8 mouse cellular contexts compared by ENCODE assay signal in the genomic region with DNA sequence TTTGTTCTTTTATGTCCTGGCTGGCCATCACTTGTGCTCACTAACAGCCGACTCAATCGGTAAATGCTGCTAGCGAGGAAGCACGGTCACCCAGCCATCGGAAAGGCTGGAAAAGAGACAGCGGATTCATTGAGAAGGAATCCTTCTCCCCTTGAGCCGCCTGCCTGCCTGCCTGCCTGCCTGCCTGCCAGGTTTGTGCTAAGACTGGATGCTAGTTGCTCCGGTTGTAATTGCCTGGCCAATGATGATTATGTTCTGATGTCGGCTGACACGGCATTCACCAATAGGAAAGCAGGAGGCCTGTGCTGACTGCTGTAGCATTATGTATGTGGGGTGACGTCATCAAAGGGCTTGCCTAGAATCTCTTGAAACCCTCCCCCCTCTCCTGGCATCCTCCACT. TPM values are rescaled to one million over a fixed set of nuclear protein-coding genes. Genes with fewer than 3 reads are reported as not detected.
DNase-seq lines count a peak whose midpoint lies in the region; ATAC-seq and TF ChIP-seq lines count a peak whose summit lies in the region.

No protein-coding gene starts in this region.

- H3K4me2 ChIP-seq in embryonic facial prominence, embryonic 13.5 days = peak overlapping the region; percentile 78
- H3K4me2 ChIP-seq in limb, embryonic 13.5 days (replicated peaks) = peak overlapping the region; percentile 77
- H3K4me2 ChIP-seq in midbrain, embryonic 16.5 days (ENCODE audit: low read length) = peak overlapping the region; percentile 59

- no peak for TF ChIP-seq CTCF in heart, adult 2 months (IDR thresholded peaks at IDR 0.05)

- peak overlapping the region; percentile 73 for H3K9ac ChIP-seq in embryonic facial prominence, embryonic 13.5 days
- peak overlapping the region; percentile 33 for H3K9ac ChIP-seq in heart, adult 2 months (ENCODE audit: low read depth, low read length)
- H3K9ac ChIP-seq in limb, embryonic 13.5 days = peak overlapping the region; percentile 73
- peak overlapping the region; percentile 99 for H3K9ac ChIP-seq in midbrain, embryonic 16.5 days (ENCODE audit: low read depth, low read length)

- peak overlapping the region; percentile 86 for H3K4me3 ChIP-seq in embryonic facial prominence, embryonic 13.5 days
- H3K4me3 ChIP-seq in heart, adult 2 months = no peak overlapping the region
- peak overlapping the region; percentile 83 for H3K4me3 ChIP-seq in limb, embryonic 13.5 days
- peak overlapping the region; percentile 91 for H3K4me3 ChIP-seq in midbrain, embryonic 16.5 days (ENCODE audit: low read depth, low read length)

- intact Hi-C loops in heart, adult 2 months (cut with DNase I) = loop anchor here (5.0 to 10.0 kb wide), 3 partner anchors 96 to 299 kb away; partner anchors contain the start of genes Cfi and Gar1

- peak; percentile 59 for TF ChIP-seq POLR2A in heart, adult 2 months (IDR thresholded peaks at IDR 0.05; ENCODE audit: insufficient read depth, low read depth, low read length)

- no peaks in the 10 kb centered on the region for H3K27me3 ChIP-seq in embryonic facial prominence, embryonic 13.5 days
- no peaks in the 10 kb centered on the region for H3K27me3 ChIP-seq in heart, adult 2 months (ENCODE audit: control insufficient read depth, insufficient read depth, low read length)
- H3K27me3 ChIP-seq in limb, embryonic 13.5 days = no peaks in the 10 kb centered on the region
- no peaks in the 10 kb centered on the region for H3K27me3 ChIP-seq in midbrain, embryonic 16.5 days (ENCODE audit: control insufficient read depth, insufficient read depth, low read depth, low read length)

- ATAC-seq in embryonic facial prominence, embryonic 13.5 days (ENCODE audit: insufficient number of reproducible peaks, insufficient read depth, low FRiP score, low TSS enrichment, low read depth) = peak; percentile 93
- peak; percentile 93 for ATAC-seq in limb, embryonic 13.5 days (ENCODE audit: low FRiP score, low read depth)
- ATAC-seq in midbrain, embryonic 16.5 days = peak; percentile 94

- peaks cover 3% of the 10 kb centered on the region; the same call in 1 of the 2 replicates for H3K36me3 ChIP-seq in embryonic facial prominence, embryonic 13.5 days
- no peaks in the 10 kb centered on the region for H3K36me3 ChIP-seq in heart, adult 2 months (ENCODE audit: control insufficient read depth, insufficient read depth, low read length)
- H3K36me3 ChIP-seq in limb, embryonic 13.5 days = peaks cover 2% of the 10 kb centered on the region; the same call in 1 of the 2 replicates
- H3K36me3 ChIP-seq in midbrain, embryonic 16.5 days (ENCODE audit: control insufficient read depth, insufficient read depth, low read length) = no peaks in the 10 kb centered on the region

- no peaks in the 10 kb centered on the region for H3K79me2 ChIP-seq in heart, adult 2 months (replicated peaks; ENCODE audit: control insufficient read depth, insufficient read depth, low read length)

- H3K4me1 ChIP-seq in embryonic facial prominence, embryonic 13.5 days = peaks cover 44% of the 10 kb centered on the region
- 0 out of 2 replicates have a peak, but pooled peaks cover 1% of the 10 kb centered on the region for H3K4me1 ChIP-seq in heart, adult 2 months (ENCODE audit: control insufficient read depth, insufficient read depth, low read length)
- peaks cover 36% of the 10 kb centered on the region for H3K4me1 ChIP-seq in limb, embryonic 13.5 days
- H3K4me1 ChIP-seq in midbrain, embryonic 16.5 days (ENCODE audit: control insufficient read depth, insufficient read depth, low read length) = peaks cover 36% of the 10 kb centered on the region

- TF ChIP-seq EP300 in heart, adult 2 months (IDR thresholded peaks at IDR 0.05; ENCODE audit: insufficient read depth, low read depth, low read length) = no peak

- H3K27ac ChIP-seq in embryonic facial prominence, embryonic 13.5 days = peak overlapping the region; percentile 97
- no peak overlapping the region for H3K27ac ChIP-seq in heart, adult 2 months
- peak overlapping the region; percentile 97 for H3K27ac ChIP-seq in limb, embryonic 13.5 days
- peak overlapping the region; percentile 91 for H3K27ac ChIP-seq in midbrain, embryonic 16.5 days (ENCODE audit: low read length)

- under 1% methylated on average over 11 of the region's 11 CpGs for WGBS in embryonic facial prominence, embryonic 13.5 days
- WGBS in heart, adult 2 months = 2% methylated on average over 11 of the region's 11 CpGs
- under 1% methylated on average over 11 of the region's 11 CpGs for WGBS in limb, embryonic 13.5 days
- WGBS in midbrain, embryonic 16.5 days = under 1% methylated on average over 11 of the region's 11 CpGs

- DNase-seq in 3134 (ENCODE audit: extremely low read depth, insufficient read length, low spot score) = peak; percentile 80
- DNase-seq in adrenal gland, postnatal 36 days = peak; percentile 87 to 91
- DNase-seq in heart, adult 2 months = peak; percentile 74 to 84
- DNase-seq in kidney, adult 8-10 months = peak; percentile 83 to 94
- DNase-seq in spleen, postnatal 10 days (ENCODE audit: low spot score in 2 of 2) = peak; percentile 36 to 72

- H3K9me3 ChIP-seq in embryonic facial prominence, embryonic 13.5 days = no peaks in the 10 kb centered on the region
- no peaks in the 10 kb centered on the region for H3K9me3 ChIP-seq in limb, embryonic 13.5 days
- no peaks in the 10 kb centered on the region for H3K9me3 ChIP-seq in midbrain, embryonic 16.5 days (replicated peaks; ENCODE audit: control insufficient read depth, low read length, poor library complexity, severe bottlenecking)

RNA-seq across cellular contexts. Expression of gene Elovl6, which starts 4.0 kb away (rescaled TPM):
- 10 to 100 TPM; 90.1 to 91.1 TPM for total RNA-seq in adrenal gland, postnatal 36 days (2021)
- polyA plus RNA-seq in embryonic facial prominence, embryonic 13.5 days (2015; fragmentation: Nextera tagmentation; extraction: Ambion mirVana) = 39.9 and 44.0 TPM in 2 replicates
- total RNA-seq in heart, adult 2 months (2021) = 1 to 10 TPM; 1.3 to 1.7 TPM
- 13.2 and 19.8 TPM in 2 replicates for polyA plus RNA-seq in heart, adult 2 months (2012; rRNA removed)
- polyA plus RNA-seq in limb, embryonic 13.5 days (2015; fragmentation: Nextera tagmentation; extraction: Ambion mirVana) = 30.8 and 33.4 TPM in 2 replicates
- polyA plus RNA-seq in midbrain, embryonic 16.5 days (2015; fragmentation: Nextera tagmentation; extraction: Ambion mirVana) = 42.5 and 46.7 TPM in 2 replicates

Comparison
In these comparisons a context has a peak if more than half of its experiments do, and no peak if none do; other contexts are left out.
1. H3K9ac ChIP-seq: peak in every context shown above with its lines; median percentile 99 in midbrain, embryonic 16.5 days; 73 in embryonic facial prominence, embryonic 13.5 days; 73 in limb, embryonic 13.5 days; 33 in heart, adult 2 months.